Mouse (Mus musculus) cerebellum, adult 9-10 months (tissue): ENCODE measurements at regions not wholly inside any gene's neighbourhood (a gene's known extent, or its start where the extent isn't known, plus 50 kb on each side); places are given as distances from the start of the nearest gene placed in this dataset.

Experiments
- DNase-seq: peaks from one replicate; pipeline ENCODE4 v3.0.0; 2022

- DNase-seq, result no peak
Observed at GRCm38 (mm10) chr1:90467646-90468045, 135.1 kb upstream of the Cops8 start.

DNA sequence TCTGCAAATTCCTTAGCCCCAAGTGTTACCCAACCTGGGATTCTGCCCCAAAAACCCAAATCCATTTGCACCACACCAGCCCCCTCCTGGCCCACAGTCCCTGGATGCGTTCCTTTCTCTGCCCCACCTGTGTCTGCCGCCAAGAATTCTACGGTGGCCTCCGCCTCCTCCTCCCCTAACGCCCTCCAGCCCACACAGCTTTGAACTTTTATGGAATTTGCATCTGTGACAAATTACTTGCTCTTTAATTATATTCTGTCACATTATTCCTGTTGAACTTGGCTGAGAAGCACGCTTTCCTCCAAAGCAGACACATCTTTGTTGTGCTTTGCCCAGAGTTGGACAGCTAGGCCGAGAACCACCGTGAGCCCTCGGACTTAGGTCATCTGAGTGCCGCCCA, 131.8 kb upstream of the Cops8 start:
- no peak for DNase-seq

GRCm38 (mm10) chr1:90471806-90472205, 131.0 kb upstream of the Cops8 start:
- DNase-seq, result no peak

GRCm38 (mm10) chr1:90475060-90475813, 127.5 kb upstream of the Cops8 start:
- DNase-seq, result no peak

GRCm38 (mm10) chr1:90476556-90477243, 126.1 kb upstream of the Cops8 start:
- no peak for DNase-seq

- DNase-seq, result no peak
Observed at GRCm38 (mm10) chr1:90478839-90479238, 123.9 kb upstream of the Cops8 start.

- DNase-seq, result no peak
Observed at GRCm38 (mm10) chr1:90481247-90481646, 121.5 kb upstream of the Cops8 start.

DNA sequence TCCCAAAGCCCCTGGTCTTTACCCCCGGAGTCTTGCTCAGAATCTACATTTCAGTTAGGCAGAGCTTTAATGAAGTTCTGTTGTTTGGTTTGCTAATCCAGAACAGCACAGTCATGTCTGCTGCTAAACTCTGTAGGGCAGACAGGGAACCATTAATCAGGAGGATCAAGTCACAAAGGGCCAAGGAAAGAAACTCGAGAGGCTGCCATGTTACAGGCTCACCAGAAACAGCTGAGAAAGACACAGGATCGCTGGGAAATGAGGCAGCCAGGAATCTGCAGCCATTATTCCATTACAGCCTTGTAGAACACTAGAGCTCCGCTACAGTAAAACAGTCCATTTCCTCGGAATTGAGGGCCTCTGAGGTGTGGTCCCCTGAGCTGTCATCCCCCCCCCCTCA, 121.1 kb upstream of the Cops8 start:
- no peak for DNase-seq

DNA sequence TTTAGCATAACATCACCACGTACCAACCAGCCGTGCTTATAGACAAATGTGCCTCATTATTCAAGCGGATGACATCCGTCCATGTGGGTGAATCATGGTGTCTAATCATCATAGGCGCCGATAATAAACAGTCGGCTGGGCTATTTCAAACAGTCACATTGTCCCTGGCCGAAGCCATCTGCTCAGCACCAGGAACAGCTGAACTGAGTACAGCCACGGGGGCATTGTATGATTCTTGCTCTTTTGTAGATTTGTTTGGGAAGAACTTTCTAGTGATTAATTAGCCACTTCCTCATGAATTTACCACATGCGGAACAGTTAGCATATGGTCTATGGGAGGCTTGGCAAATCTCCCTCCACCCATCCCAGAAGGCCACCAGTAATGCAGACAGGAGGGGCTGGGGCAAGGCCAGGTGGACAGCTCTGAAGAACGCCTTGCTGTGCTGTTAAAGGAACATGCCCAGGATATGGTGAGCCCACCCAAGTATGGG, 116.4 kb upstream of the Cops8 start:
- peak; percentile 59 for DNase-seq

DNA sequence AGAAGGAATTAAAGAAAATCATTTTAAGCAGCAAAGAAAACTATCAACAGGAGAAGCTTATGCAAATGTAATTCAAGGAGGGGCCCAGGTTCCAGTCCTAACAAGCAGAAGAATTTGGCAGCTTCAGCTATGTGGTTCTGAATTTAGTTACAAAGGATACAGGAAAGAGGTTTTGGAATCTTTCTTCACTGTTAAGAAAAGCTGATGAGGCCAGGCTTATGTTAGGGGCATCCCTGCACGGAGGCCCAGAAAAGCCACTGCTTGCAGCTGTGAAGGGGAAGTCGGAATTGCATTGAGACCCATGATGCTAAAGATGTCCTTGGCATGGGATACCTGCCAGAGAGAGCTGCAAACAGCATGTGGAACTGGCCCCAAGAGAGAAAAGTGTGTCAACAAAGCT, 114.9 kb upstream of the Cops8 start:
- no peak for DNase-seq

DNA sequence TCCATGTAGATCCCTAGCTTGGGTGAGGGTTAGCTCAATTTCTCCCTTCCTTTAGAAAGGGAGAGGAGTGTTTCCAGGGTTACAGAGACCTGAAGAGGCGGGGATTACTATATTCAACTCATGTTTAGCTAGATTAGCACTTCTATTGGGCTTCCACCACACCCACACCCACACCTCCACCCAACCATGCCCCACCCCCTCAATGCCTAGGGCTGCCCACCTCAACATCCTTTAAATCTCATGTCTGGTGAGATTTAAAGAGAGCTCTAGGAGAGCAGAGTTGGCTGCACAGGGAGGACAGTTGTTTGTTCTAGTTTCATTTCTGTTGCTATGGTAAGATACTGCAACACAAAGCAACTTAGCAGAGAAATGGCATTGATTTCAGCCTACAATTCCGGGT, 113.8 kb upstream of the Cops8 start:
- no peak for DNase-seq

- DNase-seq, result no peak
Observed at GRCm38 (mm10) chr1:90490335-90490734, 112.4 kb upstream of the Cops8 start.

DNA sequence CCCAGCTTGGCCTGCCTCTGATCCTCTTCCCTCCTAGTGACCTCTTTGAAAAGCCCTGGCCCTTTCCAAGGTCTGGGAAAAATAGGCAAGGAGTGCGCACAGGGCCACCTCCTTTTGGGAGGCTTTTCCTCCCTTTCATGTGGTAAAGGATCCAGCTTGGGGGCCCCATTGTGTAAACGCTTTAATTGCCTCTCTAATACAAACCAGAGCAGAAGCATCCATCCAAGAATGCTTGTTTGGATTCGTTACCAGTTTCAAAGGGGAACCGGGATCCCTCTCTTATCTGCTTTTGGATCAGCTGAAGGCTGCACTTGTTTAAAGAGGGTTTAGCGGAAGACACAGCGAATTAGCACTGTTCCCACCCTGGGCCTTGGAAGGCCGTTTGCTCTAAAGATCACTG, 109.3 kb upstream of the Cops8 start:
- DNase-seq, result no peak

DNA sequence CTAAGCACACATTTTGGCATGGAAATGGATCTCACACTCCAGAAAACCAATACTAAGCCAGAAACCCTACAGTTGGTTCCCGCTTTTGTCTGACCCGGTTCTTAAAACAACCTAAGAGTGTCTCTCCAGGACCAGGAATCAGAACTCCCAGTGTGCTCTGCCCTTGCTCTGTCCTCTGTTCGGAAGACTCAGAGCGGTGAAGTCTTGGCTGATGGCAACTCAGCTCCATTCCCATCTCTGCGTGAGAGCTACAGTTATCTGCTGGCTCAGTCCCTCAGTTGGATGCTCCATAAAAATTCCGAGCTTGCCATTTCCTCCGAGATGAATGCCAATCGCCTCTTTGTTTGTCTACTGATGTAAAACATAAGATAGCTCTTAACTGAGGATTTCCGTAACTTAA, 107.6 kb upstream of the Cops8 start:
- no peak for DNase-seq

GRCm38 (mm10) chr1:90497568-90497967, 105.2 kb upstream of the Cops8 start:
- no peak for DNase-seq

GRCm38 (mm10) chr1:90501373-90501772, 101.4 kb upstream of the Cops8 start:
- no peak for DNase-seq

GRCm38 (mm10) chr1:90502371-90502770, 100.4 kb upstream of the Cops8 start:
- DNase-seq, result no peak

GRCm38 (mm10) chr1:90502771-90503540, 99.8 kb upstream of the Cops8 start:
- DNase-seq, result no peak

DNA sequence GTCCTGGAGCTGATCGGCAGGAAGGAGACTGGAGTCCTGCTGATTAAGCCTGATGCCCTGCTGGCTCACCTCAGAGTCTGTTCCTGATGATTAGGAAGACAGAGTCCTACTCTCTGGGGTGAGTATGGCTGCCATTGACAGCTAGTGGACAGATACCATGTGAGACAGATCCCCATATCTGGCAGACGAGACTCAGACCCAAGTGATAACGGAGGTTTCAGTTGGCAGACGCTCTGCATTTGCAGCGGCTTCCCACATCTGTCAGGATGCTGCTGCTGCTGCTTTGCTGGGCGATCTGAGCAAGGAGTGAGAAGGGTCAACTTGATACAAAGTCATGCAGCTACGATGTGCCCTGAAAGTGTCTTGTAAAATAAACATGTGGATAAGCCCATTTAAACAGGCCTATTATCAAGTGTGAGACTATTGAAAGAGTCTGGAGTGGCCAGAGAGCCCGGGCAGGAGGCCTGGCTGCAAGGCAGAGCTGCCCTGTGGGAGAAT, 98.1 kb upstream of the Cops8 start:
- DNase-seq, result no peak

GRCm38 (mm10) chr1:90505599-90505998, 97.2 kb upstream of the Cops8 start:
- DNase-seq, result no peak

GRCm38 (mm10) chr1:90506582-90506981, 96.2 kb upstream of the Cops8 start:
- no peak for DNase-seq

DNA sequence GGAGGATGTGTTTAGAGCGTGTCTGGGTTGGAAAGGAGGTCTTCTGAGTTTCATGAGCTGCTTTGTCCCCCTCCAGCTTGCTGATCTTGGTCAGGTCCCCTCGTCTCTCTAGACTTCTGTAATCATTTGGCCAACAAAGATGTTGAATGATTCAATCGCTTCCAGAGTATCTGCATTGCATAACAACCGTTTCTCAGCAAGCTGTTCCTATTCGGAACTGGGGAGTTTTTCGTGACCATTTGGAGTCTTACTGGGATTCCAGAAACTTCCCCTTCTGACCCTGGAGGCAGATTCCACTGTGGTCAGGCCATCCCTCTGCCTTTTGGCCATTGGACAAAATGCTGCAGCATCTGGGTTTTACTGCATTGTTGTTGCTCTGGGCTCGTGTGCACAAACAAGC, 93.4 kb upstream of the Cops8 start:
- no peak for DNase-seq

GRCm38 (mm10) chr1:90513442-90514070, 89.2 kb upstream of the Cops8 start:
- DNase-seq, result no peak
